Mouse (Mus musculus) right cerebral cortex, postnatal 10 days (tissue): ENCODE measurements around the gene Slx4.
"Not testable (repeated sequence)": the region's sequence is repeated elsewhere in the genome, so short reads cannot be mapped to it uniquely, and the experiment has no call there.

Experiments used
- DNase-seq, 2 experiments: peaks; one replicate each; pipeline ENCODE4 v3.0.0; 2021; ENCODE audit warnings: low spot score in 2 of 2

The Slx4 gene

GRCm38 (mm10) chr16:4003489-4004398, at the start of gene Slx4:
TSS of gene Slx4 (minus strand) at chr16:4003770.
- peak; percentile 97 to 98 for DNase-seq

- no peak for DNase-seq
These were observed 49.0 kb upstream of the Slx4 start for GRCm38 (mm10) chr16:4052601-4053000.

GRCm38 (mm10) chr16:4045524-4045923, 42.0 kb upstream of the Slx4 start:
- no peak for DNase-seq

DNA sequence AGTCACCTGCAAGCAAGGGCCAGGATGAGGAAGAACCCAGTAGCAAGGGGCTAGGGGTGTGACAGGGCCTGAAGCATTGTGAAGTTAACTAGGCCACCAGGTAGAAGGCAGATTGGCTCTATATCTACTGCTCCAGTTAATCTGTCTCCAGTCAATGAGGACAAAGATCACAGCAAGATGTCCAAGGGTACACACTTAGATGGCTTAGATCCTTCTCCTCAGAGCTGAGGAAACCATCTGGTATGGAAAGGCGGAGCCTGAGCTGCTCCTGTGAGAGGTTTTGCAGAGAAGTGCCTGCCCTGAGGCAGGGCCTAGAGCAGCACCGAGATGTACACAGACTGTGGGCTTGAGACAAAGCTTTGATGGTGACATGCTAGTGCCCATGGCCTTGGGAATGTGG, 40.5 kb upstream of the Slx4 start:
- DNase-seq, result no peak

DNA sequence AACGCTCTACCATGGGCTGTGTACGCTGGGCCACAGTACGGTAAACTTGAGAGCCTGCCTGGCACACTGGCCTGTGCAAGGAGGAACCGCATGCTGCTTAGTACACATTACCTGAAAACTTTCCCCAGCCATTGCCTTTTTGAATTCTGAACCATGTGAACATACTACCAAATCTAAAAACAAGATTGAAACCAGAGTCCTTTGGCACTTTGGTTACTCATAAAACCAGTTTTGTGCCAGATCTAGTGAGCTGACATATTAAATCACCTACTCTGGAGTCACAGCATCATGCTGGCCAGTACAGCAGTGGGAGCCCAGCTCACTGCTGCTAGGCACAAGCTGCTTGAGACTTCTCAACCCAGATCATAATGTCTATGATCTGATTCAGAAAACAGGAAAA, 38.1 kb upstream of the Slx4 start:
- DNase-seq, result no peak

- DNase-seq, result no peak
These were observed 36.6 kb upstream of the Slx4 start for GRCm38 (mm10) chr16:4040206-4040605.

DNA sequence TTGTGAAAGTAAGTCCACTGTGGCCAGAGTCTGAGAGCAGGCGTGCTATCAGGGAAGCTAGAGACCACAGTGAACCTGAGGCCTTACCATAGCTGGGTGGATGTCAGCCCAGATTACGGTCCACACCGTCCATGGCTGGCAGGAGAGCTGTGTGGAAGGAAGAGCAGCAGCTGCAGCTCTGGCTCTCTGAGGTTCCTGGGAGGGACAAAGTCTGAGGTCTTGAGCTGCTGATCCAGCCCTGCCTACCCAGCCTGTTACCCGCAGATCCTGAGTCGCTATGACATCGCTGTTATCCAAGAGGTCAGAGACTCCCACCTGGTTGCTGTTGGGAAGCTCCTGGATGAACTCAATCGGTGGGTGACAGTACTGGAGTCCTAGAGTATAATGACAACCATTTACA, 34.1 kb upstream of the Slx4 start:
- DNase-seq, result no peak

DNA sequence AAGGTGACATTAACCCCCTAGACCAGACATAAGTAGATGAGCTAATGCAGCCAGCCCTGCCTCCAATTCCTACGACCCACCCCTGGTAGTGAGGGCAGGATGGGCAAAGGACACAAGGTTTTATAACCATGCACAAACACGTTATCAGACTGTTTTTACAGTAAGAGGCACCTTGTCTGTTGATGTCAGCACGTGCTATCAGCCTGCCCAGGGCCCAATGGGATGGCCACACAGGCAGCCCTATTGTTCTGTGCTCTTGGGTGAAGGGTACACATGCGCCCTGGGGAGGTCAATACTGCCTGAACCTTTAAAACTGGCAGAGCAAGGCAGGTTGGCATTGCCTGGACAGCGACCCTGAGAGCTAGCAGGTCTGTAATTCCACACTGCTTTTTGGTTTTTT, 33.2 kb upstream of the Slx4 start, which contains the start of gene Dnase1:
Gene Dnase1, plus strand, starts transcription at position 136 of the 400 bp plus-strand sequence.
- DNase-seq, result no peak

DNA sequence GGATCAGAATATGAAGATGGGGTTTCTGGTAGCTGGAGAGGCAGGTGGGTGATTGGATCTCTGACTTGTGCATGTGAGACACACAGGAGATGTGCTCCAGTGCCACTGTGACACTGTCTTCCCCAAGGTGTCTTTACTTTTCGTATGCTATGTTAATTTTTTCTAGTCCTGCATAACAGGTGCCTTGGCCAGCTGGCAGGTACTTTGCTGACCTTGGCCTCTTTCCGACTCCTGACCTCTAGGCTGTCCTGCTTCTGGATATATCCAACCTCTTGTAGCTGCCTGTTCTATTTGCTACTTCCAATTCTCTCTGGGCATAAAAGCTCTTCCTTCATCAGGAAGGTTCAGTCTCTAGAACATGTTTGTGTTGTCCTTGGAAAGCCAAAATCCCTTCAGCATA, 32.0 kb upstream of the Slx4 start:
- DNase-seq, result no peak

- DNase-seq, result no peak
These were observed 30.9 kb upstream of the Slx4 start for GRCm38 (mm10) chr16:4034476-4034875.

- no peak for DNase-seq
These were observed 30.4 kb upstream of the Slx4 start for GRCm38 (mm10) chr16:4033971-4034370.

DNA sequence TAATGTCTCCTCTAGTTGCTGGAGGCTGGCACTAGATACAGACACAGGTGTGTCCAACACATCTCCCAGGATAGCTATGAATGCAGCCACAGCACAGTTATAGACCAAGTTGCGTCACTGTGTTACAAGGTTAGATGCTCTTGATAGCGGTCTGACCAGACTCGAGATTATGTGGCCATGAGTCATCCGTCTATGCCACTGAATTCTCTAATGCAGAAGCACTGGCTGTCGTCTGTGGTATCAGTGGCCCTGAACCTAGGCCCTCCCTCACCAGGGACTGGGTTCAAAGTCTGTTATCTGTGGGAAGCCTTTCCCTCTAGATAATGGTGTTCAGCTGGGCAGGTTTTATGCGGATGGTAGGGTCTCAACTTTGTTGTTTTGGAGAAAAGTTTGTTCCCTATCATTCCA, 28.8 kb upstream of the Slx4 start:
- no peak for DNase-seq

DNA sequence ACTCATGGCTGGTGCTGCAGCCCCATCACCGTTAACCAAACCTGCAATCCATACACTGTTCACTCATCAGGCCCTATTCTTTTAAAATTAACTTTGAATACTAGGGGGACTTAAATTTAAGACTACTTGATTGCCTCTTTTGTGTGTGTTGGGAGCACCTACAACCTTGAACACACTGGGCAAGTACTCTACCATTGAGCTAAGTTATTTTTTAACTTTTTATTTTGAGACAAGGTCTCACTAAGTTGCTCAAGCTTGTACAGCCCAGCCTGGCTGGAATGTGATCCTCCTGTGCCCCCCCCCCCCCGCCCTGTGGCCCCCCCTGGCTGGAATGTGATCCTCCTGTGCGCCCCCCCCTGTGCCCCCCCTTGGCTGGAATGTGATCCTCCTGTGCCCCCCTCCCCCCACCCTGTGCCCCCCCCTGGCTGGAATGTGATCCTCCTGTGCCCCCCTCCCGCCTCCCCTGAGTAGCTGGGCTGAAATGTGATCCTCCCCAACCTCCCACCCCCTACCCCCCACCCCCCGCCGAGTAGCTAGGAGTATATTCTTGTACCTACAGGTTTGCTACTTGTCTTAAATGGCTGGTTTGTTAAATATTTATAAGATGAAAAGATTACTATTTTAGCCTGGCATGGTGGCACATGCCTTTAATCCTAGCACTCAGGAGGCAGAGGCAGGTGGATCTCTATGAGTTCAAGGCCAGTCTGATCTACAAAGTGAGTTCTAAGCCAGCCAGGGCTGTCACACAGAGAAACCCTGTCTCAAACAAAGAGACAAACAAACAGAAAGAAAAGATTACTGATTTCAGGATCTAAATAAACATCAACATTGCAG, 28.1 kb upstream of the Slx4 start:
- DNase-seq, result no peak

GRCm38 (mm10) chr16:4030501-4030900, 26.9 kb upstream of the Slx4 start:
- DNase-seq, result no peak

- DNase-seq, result no peak
These were observed 25.8 kb upstream of the Slx4 start for GRCm38 (mm10) chr16:4029371-4029841.

DNA sequence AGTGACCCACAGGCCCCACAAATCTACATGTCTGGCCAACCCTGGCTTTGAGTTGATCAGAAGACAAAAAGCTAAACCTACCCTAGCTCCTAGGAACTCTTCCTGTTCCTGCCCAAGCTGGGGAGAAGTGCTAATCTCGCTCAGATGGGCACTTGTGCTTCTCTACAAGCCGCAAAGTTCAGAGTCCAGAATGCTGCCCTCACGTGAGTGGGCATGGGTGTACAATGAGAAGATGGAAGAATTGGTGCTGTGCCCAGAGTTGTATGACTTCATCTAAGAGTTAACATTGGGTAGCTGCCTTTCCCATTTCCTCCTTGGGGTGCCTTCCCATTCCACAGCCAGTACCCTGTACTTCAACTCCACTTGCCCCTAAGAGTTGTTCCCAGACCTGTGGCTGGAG, 23.6 kb upstream of the Slx4 start:
- DNase-seq, result no peak

DNA sequence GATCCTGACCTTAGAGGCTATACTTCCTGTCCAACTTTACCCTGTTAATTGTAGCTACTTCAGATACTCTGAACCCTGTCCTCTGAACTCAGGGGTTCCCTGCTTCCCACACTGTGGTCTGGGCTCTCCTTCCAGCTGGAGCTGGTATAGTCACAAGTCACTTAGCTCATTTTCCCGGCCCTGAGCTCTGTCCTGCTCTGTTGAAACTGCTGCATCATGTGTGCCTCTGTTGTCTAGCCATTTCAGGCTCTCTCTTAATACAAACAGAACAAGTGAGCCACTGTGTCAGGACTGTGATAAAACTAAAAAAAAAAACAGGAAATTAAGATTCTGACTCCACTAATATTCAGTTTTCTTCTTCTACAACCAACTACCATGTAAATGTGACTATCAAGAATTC, 23.1 kb upstream of the Slx4 start:
- no peak for DNase-seq

DNA sequence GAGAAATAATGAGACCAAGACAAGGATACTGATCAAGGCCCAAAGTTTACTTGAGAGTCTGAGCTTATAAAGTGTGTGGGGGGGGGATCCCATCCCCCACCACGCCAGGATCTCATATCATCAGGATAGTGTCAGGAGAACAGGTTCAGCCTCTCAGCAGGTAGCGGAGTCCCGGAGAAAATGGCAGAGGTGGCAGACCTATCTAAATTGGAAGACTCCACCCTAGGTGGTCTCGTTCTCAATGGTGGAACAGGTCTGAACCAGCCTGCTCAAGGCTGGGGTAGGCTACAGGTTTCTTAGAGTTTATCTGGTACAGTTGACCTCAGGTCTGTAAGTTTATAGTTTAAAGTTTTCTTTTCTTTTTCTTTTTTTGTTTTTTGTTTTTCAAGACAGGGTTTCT, 19.1 kb upstream of the Slx4 start:
- DNase-seq, result no peak

- no peak for DNase-seq
These were observed 17.7 kb upstream of the Slx4 start for GRCm38 (mm10) chr16:4021241-4021640.

DNA sequence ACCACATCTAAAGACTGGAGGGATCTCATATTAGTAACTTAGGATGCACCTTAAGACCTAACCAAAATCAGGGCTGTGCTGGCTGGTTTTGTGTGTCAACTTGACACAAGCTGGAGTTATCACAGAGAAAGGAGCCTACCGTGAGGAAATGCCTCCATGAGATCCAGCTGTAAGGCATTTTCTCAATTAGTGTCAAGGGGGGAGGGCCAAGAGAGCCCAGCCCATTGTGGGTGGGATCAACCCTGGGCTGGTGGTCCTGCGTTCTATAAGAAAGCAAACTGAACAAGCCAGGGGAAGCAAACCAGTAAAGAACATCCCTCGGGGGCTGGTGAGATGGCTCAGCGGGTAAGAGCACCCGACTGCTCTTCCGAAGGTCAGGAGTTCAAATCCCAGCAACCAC, 13.9 kb upstream of the Slx4 start:
- not testable (repeated sequence) for DNase-seq

- not testable (repeated sequence) for DNase-seq
These were observed 13.2 kb upstream of the Slx4 start for GRCm38 (mm10) chr16:4016786-4017185.

DNA sequence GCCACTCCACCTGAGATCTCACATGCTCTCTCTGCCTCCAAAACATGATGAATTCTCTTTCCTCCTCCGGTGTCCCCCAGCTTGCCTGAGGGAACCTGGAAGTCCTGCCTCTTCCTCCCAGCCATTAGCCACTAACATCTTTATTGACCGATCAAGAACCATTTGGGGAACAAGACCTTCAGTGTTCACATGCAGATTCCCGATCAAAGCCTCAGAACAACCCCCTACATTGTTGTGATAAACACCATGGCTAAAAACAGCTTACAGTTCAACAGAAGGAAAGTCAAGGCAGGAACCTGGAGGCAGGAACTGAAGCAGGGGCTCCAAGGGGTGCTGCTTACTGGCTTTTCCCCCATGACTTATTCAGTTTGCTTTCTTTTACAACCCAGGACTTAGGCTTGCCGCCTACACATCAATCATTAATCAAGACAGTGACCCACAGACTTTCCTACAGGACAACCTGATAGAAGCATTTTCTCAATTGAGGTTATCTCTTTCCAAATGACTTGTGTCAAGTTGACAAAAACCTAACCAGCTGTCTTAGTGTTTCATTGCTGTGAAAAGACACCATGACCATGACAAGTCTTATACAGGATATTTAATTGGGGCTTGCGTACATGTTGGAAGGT, 10.6 kb upstream of the Slx4 start:
- no peak for DNase-seq
